Mouse (Mus musculus) thymus, adult 2 months (tissue): ENCODE results near the gene Spaca7.

ENCODE experiments used
- CTCF ChIP-seq: fragments of 200-500 bp; IDR thresholded peaks from 2 replicates; pipeline ENCODE4 v1.5.1; 2012; ENCODE audit warnings: mild to moderate bottlenecking, control low read depth, low read length, moderate library complexity, borderline replicate concordance; ENCODE audit not compliant: control insufficient read depth, poor library complexity, insufficient read depth; ENCODE audit errors: extremely low read depth
- POLR2A ChIP-seq: fragments of 200-500 bp; IDR thresholded peaks from 2 replicates; pipeline ENCODE4 v1.6.1; 2012; ENCODE audit warnings: mild to moderate bottlenecking, low read length, control low read depth, moderate library complexity; ENCODE audit not compliant: control insufficient read depth, poor library complexity, insufficient read depth; ENCODE audit errors: extremely low read depth

DNA sequence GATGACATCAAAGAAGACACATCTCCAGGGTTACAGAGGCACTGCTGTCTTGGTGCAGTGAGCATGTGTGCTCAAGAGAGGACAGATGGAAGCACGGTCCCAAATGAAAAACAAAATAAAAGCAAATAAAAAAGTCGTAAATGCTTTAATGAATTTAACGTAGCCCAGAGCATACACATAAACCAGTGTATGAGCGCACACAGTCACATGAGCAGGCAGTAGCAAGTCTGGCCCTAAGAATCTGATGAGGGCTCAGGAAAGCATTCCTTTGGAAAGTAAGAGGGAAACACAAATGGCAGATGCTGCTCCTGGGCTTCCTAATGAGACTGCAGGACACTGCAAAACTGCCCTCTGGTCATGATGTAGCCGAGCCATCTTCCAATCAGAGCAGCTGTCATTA, 53.1 kb downstream of the Spaca7 start:
- TF ChIP-seq CTCF: no peak
- no peak for TF ChIP-seq POLR2A
